Mouse (Mus musculus): ENCODE measurements around the gene Med12l. TPM values are rescaled to one million over a fixed set of nuclear protein-coding genes. Genes with fewer than 3 reads are reported as not detected.

Gene Med12l
- total and polyA plus RNA-seq, 3 experiments, result 0.93 to 2.0 (median 1.5) TPM

DNA sequence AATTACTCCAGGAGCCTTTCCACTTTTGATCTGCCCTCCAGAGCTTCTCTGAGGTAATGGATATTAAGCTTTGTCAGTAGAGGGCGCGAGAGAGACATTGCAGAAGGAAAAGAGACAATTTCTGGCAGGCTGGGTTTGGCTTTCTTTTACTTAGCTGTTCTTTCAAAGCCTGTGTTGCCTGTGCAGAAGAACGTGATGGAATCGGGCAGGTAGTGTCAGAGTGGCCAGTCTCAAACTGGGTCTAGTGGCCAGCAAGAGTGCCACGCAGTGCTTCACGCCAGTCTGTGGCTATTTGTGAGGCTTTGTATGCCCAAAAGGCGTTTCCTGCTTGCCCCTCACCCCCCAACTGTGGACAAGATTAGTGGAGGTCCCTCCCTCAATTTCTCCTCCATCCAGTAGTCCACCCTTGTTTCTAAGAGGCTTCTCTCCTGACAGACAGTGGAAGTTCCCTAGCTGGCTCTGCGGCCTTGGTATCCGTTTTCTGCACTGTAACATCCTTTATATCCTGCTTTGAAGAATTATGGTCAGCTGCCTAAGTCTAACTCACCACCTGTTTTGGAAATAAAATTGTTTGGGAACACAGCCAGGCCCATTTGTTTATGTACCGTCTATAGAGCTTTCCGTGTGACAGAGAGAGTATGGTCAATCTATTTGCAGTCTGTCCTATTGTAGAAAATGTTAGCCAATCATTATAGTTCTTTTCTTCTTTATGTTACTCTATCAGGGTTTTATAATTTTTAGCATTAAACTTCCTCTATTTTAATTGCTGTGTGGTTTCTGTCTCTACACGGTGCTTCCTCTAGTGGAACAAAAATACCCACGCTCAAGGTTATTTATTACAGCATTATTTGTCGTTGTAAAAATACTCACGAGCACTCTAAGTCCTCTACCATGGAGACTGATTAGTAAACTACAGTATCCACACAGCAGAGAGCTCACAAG, 22.5 kb upstream of the Med12l start:
- Histone ChIP-seq H3K27me3 (replicated peaks) (no peaks in the 10 kb centered on the region), H3K4me3 (replicated peaks in 1 of 3; ENCODE audit: low read depth in 2 of 3, low read length in 2 of 3, poor library complexity in 1 of 3) (no peak overlapping the region), H3K9ac (ENCODE audit: insufficient read depth, low read depth) (no peak overlapping the region), H3K36me3 (replicated peaks in 1 of 2; ENCODE audit: control insufficient read depth in 1 of 2, insufficient read depth in 1 of 2, low read length in 1 of 2) (no peaks in the 10 kb centered on the region), H3K4me1 (ENCODE audit: control insufficient read depth in 1 of 2, insufficient read depth in 2 of 2) (peaks cover 2 to 25% of the 10 kb centered on the region in 2 experiments), H3K9me3 (replicated peaks; ENCODE audit: low read length) (no peaks in the 10 kb centered on the region), H3K79me2 (replicated peaks; ENCODE audit: control insufficient read depth, extremely low read depth, insufficient read depth, poor library complexity, severe bottlenecking) (no peaks in the 10 kb centered on the region), H3K27ac (ENCODE audit: insufficient read depth, low read depth) (no peak overlapping the region), H3K4me2 (ENCODE audit: insufficient read depth, low read depth, poor library complexity, severe bottlenecking) (peak overlapping the region; percentile 29; the same call in 1 of the 2 replicates)
- in situ Hi-C loops (cut with MboI; ENCODE audit: low pct_ligation_motif_present, low pct_unique_long_range_greater_than_20kb, low sequenced_read_pairs) (loop anchor here (5.0 kb wide), 1 partner anchor 74 kb away; no protein-coding TSS in a partner anchor), dilution Hi-C loops (cut with MboI; ENCODE audit: extremely low pct_ligation_motif_present, extremely low pct_unique_long_range_greater_than_20kb, low sequenced_read_pairs) (no loop called here)
- peak; percentile 83 for DNase-seq (ENCODE audit: extremely low read depth)
- TF ChIP-seq RAD21 (IDR thresholded peaks at IDR 0.05; ENCODE audit: low read depth, low read length) (peak; percentile 78), BHLHE40 (IDR thresholded peaks at IDR 0.05; ENCODE audit: low read depth, low read length) (0 out of 2 replicates have a peak, but pooled peaks have one; percentile 16), ZC3H11A (IDR thresholded peaks at IDR 0.05; ENCODE audit: low read depth, low read length) (peak; percentile 7; the same call in 1 of the 2 replicates), ETS1 (conservative IDR thresholded peaks at IDR 0.05; ENCODE audit: low read depth, low read length) (no peak), MEF2A (IDR thresholded peaks at IDR 0.05; ENCODE audit: borderline replicate concordance, low read depth, low read length) (peak; percentile 28; the same call in 1 of the 2 replicates), JUND (conservative IDR thresholded peaks at IDR 0.05; ENCODE audit: low read depth, low read length) (no peak), MAX (IDR thresholded peaks at IDR 0.05; ENCODE audit: low read length) (no peak), SMC3 (IDR thresholded peaks at IDR 0.05; ENCODE audit: low read depth, low read length) (peak; percentile 76), CTCF (conservative IDR thresholded peaks at IDR 0.05 in 1 of 2, IDR thresholded peaks at IDR 0.05 in 1 of 2; ENCODE audit: low read depth in 2 of 2, low read length in 2 of 2) (peak; percentile 72 to 92)

DNA sequence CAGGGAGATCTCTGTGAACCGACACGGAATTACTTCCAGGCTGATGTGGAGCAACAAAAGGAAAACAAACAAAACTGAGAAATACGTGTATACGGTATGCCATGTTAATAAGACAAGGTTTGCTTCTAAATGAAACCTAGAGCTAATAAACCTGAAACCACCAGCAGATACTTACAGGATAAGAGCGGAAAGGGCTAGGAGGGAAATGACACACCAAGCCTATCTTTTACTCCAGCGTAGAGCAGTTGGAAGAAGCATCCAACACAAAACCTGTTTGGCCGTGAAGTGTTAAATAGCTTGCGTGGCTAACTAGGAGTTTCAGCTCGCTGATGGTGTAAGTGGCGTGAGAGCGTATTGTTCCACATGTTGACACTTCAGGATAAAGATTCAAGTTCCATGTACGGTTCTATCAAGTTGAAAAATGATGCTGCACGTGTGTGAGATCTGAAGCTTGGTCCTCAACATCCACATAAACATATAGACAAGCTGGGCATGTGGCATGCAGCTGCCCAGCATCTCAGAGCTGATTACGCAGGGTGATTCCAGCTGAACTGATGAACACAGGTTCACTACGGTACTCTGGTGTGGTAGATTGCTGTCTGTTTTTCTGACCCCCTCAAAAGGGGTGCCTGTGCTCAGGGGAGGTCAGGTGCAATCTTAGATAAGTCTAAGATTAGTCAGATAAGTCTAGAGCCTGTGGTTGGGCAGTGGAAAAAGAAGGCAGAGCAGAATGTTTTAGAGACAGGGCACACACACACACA, 21.6 kb upstream of the Med12l start:
- Histone ChIP-seq H3K79me2 (replicated peaks; ENCODE audit: control insufficient read depth, extremely low read depth, insufficient read depth, poor library complexity, severe bottlenecking) (no peaks in the 10 kb centered on the region), H3K27ac (ENCODE audit: insufficient read depth, low read depth) (no peak overlapping the region), H3K9me3 (replicated peaks; ENCODE audit: low read length) (no peaks in the 10 kb centered on the region), H3K27me3 (replicated peaks) (no peaks in the 10 kb centered on the region), H3K4me2 (ENCODE audit: insufficient read depth, low read depth, poor library complexity, severe bottlenecking) (peak overlapping the region; percentile 29; the same call in 1 of the 2 replicates), H3K4me1 (ENCODE audit: control insufficient read depth in 1 of 2, insufficient read depth in 2 of 2) (peaks cover 0 to 23% of the 10 kb centered on the region in 2 experiments; a peak in 2 of 4 replicates), H3K4me3 (replicated peaks in 1 of 3; ENCODE audit: low read depth in 2 of 3, low read length in 2 of 3, poor library complexity in 1 of 3) (no peak overlapping the region), H3K9ac (ENCODE audit: insufficient read depth, low read depth) (no peak overlapping the region), H3K36me3 (replicated peaks in 1 of 2; ENCODE audit: control insufficient read depth in 1 of 2, insufficient read depth in 1 of 2, low read length in 1 of 2) (no peaks in the 10 kb centered on the region)
- dilution Hi-C loops (cut with MboI; ENCODE audit: extremely low pct_ligation_motif_present, extremely low pct_unique_long_range_greater_than_20kb, low sequenced_read_pairs), result no loop called here
- in situ Hi-C loops (cut with MboI; ENCODE audit: low pct_ligation_motif_present, low pct_unique_long_range_greater_than_20kb, low sequenced_read_pairs), result loop anchor here (5.0 kb wide), 1 partner anchor 73 kb away; no protein-coding TSS in a partner anchor
- TF ChIP-seq RAD21 (IDR thresholded peaks at IDR 0.05; ENCODE audit: low read depth, low read length) (no peak), MAFK (IDR thresholded peaks at IDR 0.05; ENCODE audit: insufficient replicate concordance, low read length) (no peak), ZKSCAN1 (IDR thresholded peaks at IDR 0.05; ENCODE audit: borderline replicate concordance, low read depth, low read length) (no peak), ELF1 (IDR thresholded peaks at IDR 0.05; ENCODE audit: low read depth, low read length) (no peak), MEF2A (IDR thresholded peaks at IDR 0.05; ENCODE audit: borderline replicate concordance, low read depth, low read length) (no peak), TBP (conservative IDR thresholded peaks at IDR 0.05; ENCODE audit: low read depth, low read length) (no peak), CTCF (conservative IDR thresholded peaks at IDR 0.05 in 1 of 2, IDR thresholded peaks at IDR 0.05 in 1 of 2; ENCODE audit: low read depth in 2 of 2, low read length in 2 of 2) (no peak), BHLHE40 (IDR thresholded peaks at IDR 0.05; ENCODE audit: low read depth, low read length) (no peak), HCFC1 (IDR thresholded peaks at IDR 0.05; ENCODE audit: low read depth, low read length) (no peak), RCOR1 (conservative IDR thresholded peaks at IDR 0.05; ENCODE audit: low read depth, low read length) (no peak), TCF12 (IDR thresholded peaks at IDR 0.05; ENCODE audit: low read depth, low read length) (no peak), ETS1 (conservative IDR thresholded peaks at IDR 0.05; ENCODE audit: low read depth, low read length) (no peak), MYC (IDR thresholded peaks at IDR 0.05; ENCODE audit: low read depth, low read length) (no peak), USF2 (conservative IDR thresholded peaks at IDR 0.05; ENCODE audit: low read depth, low read length) (no peak), USF1 (IDR thresholded peaks at IDR 0.05; ENCODE audit: low read depth, low read length) (no peak), JUND (conservative IDR thresholded peaks at IDR 0.05; ENCODE audit: low read depth, low read length) (no peak), NELFE (IDR thresholded peaks at IDR 0.05; ENCODE audit: low read depth, low read length) (no peak)
- no peak for DNase-seq (ENCODE audit: extremely low read depth)
